ENCODE assay signal across 8 mouse cellular contexts in the genomic region with DNA sequence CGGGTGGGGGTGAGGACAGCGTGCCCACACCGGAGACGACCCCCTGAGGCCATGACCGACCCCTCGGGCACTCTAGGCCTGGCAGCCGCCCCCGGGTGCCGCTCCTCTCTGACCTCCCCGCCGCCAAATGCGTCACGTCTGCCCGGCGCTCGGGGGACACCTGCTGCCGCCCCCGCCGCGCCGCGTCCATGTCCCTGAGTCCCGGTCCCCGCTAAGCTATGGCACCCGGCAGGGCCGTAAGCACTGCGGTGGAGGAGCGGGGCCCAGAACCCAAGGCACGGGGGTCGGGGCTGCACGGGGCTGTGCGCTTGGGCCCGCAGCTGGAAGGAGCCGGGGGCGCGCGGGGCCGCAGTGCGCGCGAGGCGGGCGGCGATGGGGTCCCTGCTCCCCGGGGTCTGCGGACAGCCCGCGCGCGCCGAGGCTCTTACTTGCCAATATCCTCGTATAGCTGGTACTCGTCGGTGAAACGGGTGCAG. TPM values are rescaled to one million over a fixed set of nuclear protein-coding genes. Genes with fewer than 3 reads are reported as not detected.
DNase-seq lines count a peak whose midpoint lies in the region; ATAC-seq and TF ChIP-seq lines count a peak whose summit lies in the region.
"Had no signal": no experiment of that assay in that cellular context is flagged by ENCODE, and none has a peak within 500 bp of the region (broad histone marks: within the 10 kb centered on the region; RNA-seq: fewer than 3 reads in every experiment).

No protein-coding gene starts in this region.

- H3K27me3 ChIP-seq in liver, adult 2 months (ENCODE audit: control insufficient read depth, insufficient read depth, low read length): peaks cover 26% of the 10 kb centered on the region
- H3K27me3 ChIP-seq in heart, embryonic 15.5 days: peaks cover 86% of the 10 kb centered on the region
- peaks cover 64% of the 10 kb centered on the region for H3K27me3 ChIP-seq in liver, embryonic 16.5 days (ENCODE audit: control insufficient read depth, insufficient read depth, low read depth, low read length)
- peaks cover 24% of the 10 kb centered on the region for H3K27me3 ChIP-seq in thymus, adult 2 months (ENCODE audit: control insufficient read depth, insufficient read depth, low read length)

- H3K4me1 ChIP-seq in liver, adult 2 months (ENCODE audit: control insufficient read depth, insufficient read depth, low read length): no peaks in the 10 kb centered on the region; the same call in 1 of the 2 replicates
- peaks cover 18% of the 10 kb centered on the region for H3K4me1 ChIP-seq in cortical plate, adult 2 months (ENCODE audit: control insufficient read depth, insufficient read depth, low read length)
- peaks cover 25% of the 10 kb centered on the region for H3K4me1 ChIP-seq in heart, embryonic 15.5 days (replicated peaks)
- H3K4me1 ChIP-seq in liver, embryonic 16.5 days (ENCODE audit: control insufficient read depth, low read depth, low read length): no peaks in the 10 kb centered on the region
- no peaks in the 10 kb centered on the region for H3K4me1 ChIP-seq in thymus, adult 2 months (replicated peaks; ENCODE audit: control insufficient read depth, insufficient read depth, low read length)

- H3K9ac ChIP-seq in liver, adult 2 months (ENCODE audit: low read depth, low read length): no peak overlapping the region
- H3K9ac ChIP-seq in heart, embryonic 15.5 days: peak overlapping the region; percentile 10
- H3K9ac ChIP-seq in liver, embryonic 16.5 days (ENCODE audit: low read depth, low read length): no peak overlapping the region

- no peak for DNase-seq in liver, adult 2 months (ENCODE audit: extremely low read depth, low read depth, low spot score)
- no peak for DNase-seq in liver
- no peak for DNase-seq in spleen, postnatal 10 days (ENCODE audit: low spot score in 2 of 2)
- no peak for DNase-seq in thymus, adult 2 months

- H3K79me2 ChIP-seq in liver, adult 2 months (ENCODE audit: control insufficient read depth, insufficient read depth, low read length): no peaks in the 10 kb centered on the region

- WGBS in liver, adult 2 months: 1% methylated on average over 55 of the region's 55 CpGs
- WGBS in heart, embryonic 15.5 days: 2% methylated on average over 55 of the region's 55 CpGs
- 1% methylated on average over 50 of the region's 55 CpGs for WGBS in liver, embryonic 16.5 days (ENCODE audit: insufficient replicate concordance)
- WGBS in thymus, adult 2 months: 2% methylated on average over 55 of the region's 55 CpGs

- no peaks in the 10 kb centered on the region for H3K36me3 ChIP-seq in liver, adult 2 months (ENCODE audit: control insufficient read depth, insufficient read depth, low read length)
- no peaks in the 10 kb centered on the region for H3K36me3 ChIP-seq in heart, embryonic 15.5 days
- no peaks in the 10 kb centered on the region for H3K36me3 ChIP-seq in liver, embryonic 16.5 days (ENCODE audit: control insufficient read depth, insufficient read depth)
- H3K36me3 ChIP-seq in thymus, adult 2 months (ENCODE audit: control insufficient read depth, insufficient read depth, low read length): no peaks in the 10 kb centered on the region

- no peak for TF ChIP-seq CTCF in liver, adult 2 months (IDR thresholded peaks at IDR 0.05; ENCODE audit: low read depth, low read length)
- no peak for TF ChIP-seq CTCF in cortical plate, adult 2 months (IDR thresholded peaks at IDR 0.05; ENCODE audit: extremely low read depth, insufficient read depth, low read length)
- no peak for TF ChIP-seq CTCF in thymus, adult 2 months (IDR thresholded peaks at IDR 0.05; ENCODE audit: borderline replicate concordance, control insufficient read depth, extremely low read depth, insufficient read depth, low read length, poor library complexity)

- H3K9me3 ChIP-seq in heart, embryonic 15.5 days (replicated peaks): no peaks in the 10 kb centered on the region
- no peaks in the 10 kb centered on the region for H3K9me3 ChIP-seq in liver, embryonic 16.5 days (replicated peaks; ENCODE audit: control insufficient read depth, low read length)

- TF ChIP-seq POLR2A in liver, adult 2 months (IDR thresholded peaks at IDR 0.05; ENCODE audit: extremely low read depth, insufficient read depth, low read length): no peak
- no peak for TF ChIP-seq POLR2A in cortical plate, adult 2 months (IDR thresholded peaks at IDR 0.05; ENCODE audit: extremely low read depth, insufficient read depth, low read length)
- no peak for TF ChIP-seq POLR2A in thymus, adult 2 months (IDR thresholded peaks at IDR 0.05; ENCODE audit: control insufficient read depth, extremely low read depth, insufficient read depth, low read length, poor library complexity)

- H3K4me2 ChIP-seq in heart, embryonic 15.5 days: peak overlapping the region; percentile 95
- peak overlapping the region; percentile 64 for H3K4me2 ChIP-seq in liver, embryonic 16.5 days (ENCODE audit: low read depth, low read length)

- no peak overlapping the region for H3K27ac ChIP-seq in liver, adult 2 months (replicated peaks; ENCODE audit: insufficient read depth, low read depth, low read length)
- H3K27ac ChIP-seq in cortical plate, adult 2 months (ENCODE audit: insufficient read depth, low read length): peak overlapping the region; percentile 98
- H3K27ac ChIP-seq in heart, embryonic 15.5 days: no peak overlapping the region
- no peak overlapping the region for H3K27ac ChIP-seq in liver, embryonic 16.5 days (ENCODE audit: low read length)
- H3K27ac ChIP-seq in thymus, adult 2 months (ENCODE audit: control insufficient read depth, insufficient read depth, low read length): no peak overlapping the region
- H3K27ac ChIP-seq: macrophage had no signal

- ATAC-seq in heart, embryonic 15.5 days (replicated peaks; ENCODE audit: insufficient number of reproducible peaks, insufficient read depth, low FRiP score, low read depth): 0 out of 2 replicates have a peak, but pooled peaks have one; percentile 11
- ATAC-seq in liver, embryonic 16.5 days (ENCODE audit: low read depth): no peak

- H3K4me3 ChIP-seq in liver, adult 2 months (ENCODE audit: insufficient read depth, low read depth, low read length): peak overlapping the region; percentile 9; the same call in 1 of the 2 replicates
- H3K4me3 ChIP-seq in cortical plate, adult 2 months (ENCODE audit: insufficient read depth, low read length): peak overlapping the region; percentile 47
- peak overlapping the region; percentile 64 for H3K4me3 ChIP-seq in heart, embryonic 15.5 days
- peak overlapping the region; percentile 50 for H3K4me3 ChIP-seq in liver, embryonic 16.5 days (ENCODE audit: low read depth, low read length)
- H3K4me3 ChIP-seq in thymus, adult 2 months (ENCODE audit: control insufficient read depth, insufficient read depth, low read length): no peak overlapping the region

RNA-seq across cellular contexts. Expression of a gene that starts 1.1 kb away (rescaled TPM):
- 6.4 and 8.5 TPM in 2 replicates for total RNA-seq in liver, adult 2 months (2014; rRNA removed)
- 2.9 and 8.1 TPM in 2 replicates for polyA plus RNA-seq in liver, adult 2 months (2012; rRNA removed)
- 499 and 547 TPM in 2 replicates for polyA plus RNA-seq in cortical plate, adult 2 months (2012; rRNA removed)
- polyA plus RNA-seq in heart, embryonic 15.5 days (2015; fragmentation: Nextera tagmentation; extraction: Ambion mirVana): 2.8 and 3.5 TPM in 2 replicates
- polyA plus RNA-seq in liver, embryonic 16.5 days (2015; fragmentation: Nextera tagmentation; extraction: Ambion mirVana): 1.1 and 1.4 TPM in 2 replicates
- polyA plus RNA-seq in thymus, adult 2 months (2012; rRNA removed): 6.0 and 9.0 TPM in 2 replicates

Comparison
In these comparisons a context has a peak if more than half of its experiments do, and no peak if none do; other contexts are left out.
1. RNA of a gene that starts 1.1 kb away (polyA plus RNA-seq): 499 to 547 TPM in cortical plate, adult 2 months; 2.9 to 8.1 TPM in liver, adult 2 months, 6.0 to 9.0 TPM in thymus, adult 2 months, 2.8 to 3.5 TPM in heart, embryonic 15.5 days and 1.1 to 1.4 TPM in liver, embryonic 16.5 days; every median in the first group is over 10 times any median in the second.